Mouse (Mus musculus): ENCODE results near the gene Arsg. TPM values are rescaled to one million over a fixed set of nuclear protein-coding genes. Genes with fewer than 3 reads are reported as not detected.

Arsg gene
- polyA plus RNA-seq, 1 experiment from 2014 or later = 3.3 TPM

GRCm38 (mm10) chr11:109554443-109554842 lies 81.3 kb downstream of the Arsg start:
- WGBS = 24% methylated on average over 3 of the region's 3 CpGs
- Histone ChIP-seq H3K36me3 (no peaks in the 10 kb centered on the region), H3K4me2 (no peak overlapping the region), H3K4me3 (no peak overlapping the region), H3K9ac (no peak overlapping the region), H3K27me3 (no peaks in the 10 kb centered on the region), H3K9me3 (no peaks in the 10 kb centered on the region), H3K27ac (peak overlapping the region; percentile 60), H3K4me1 (peaks cover 6% of the 10 kb centered on the region; the same call in 1 of the 2 replicates)
- ATAC-seq (ENCODE audit: insufficient number of reproducible peaks, insufficient read depth, low FRiP score, low TSS enrichment, low read depth) = peak; percentile 59; the same call in 1 of the 2 replicates

- 85% methylated on average over 6 of the region's 6 CpGs for WGBS
- H3K4me3 ChIP-seq = no peak overlapping the region
- H3K36me3 ChIP-seq = no peaks in the 10 kb centered on the region
- H3K4me2 ChIP-seq = no peak overlapping the region
- no peak overlapping the region for H3K9ac ChIP-seq
- peaks cover 11% of the 10 kb centered on the region; the same call in 1 of the 2 replicates for H3K4me1 ChIP-seq
- no peak overlapping the region for H3K27ac ChIP-seq
- H3K9me3 ChIP-seq = no peaks in the 10 kb centered on the region
- no peak for ATAC-seq (ENCODE audit: insufficient number of reproducible peaks, insufficient read depth, low FRiP score, low TSS enrichment, low read depth)
- H3K27me3 ChIP-seq = no peaks in the 10 kb centered on the region
Measured at GRCm38 (mm10) chr11:109556130-109556529, 83.0 kb downstream of the Arsg start.

GRCm38 (mm10) chr11:109557419-109557818 lies 84.2 kb downstream of the Arsg start:
- ATAC-seq (ENCODE audit: insufficient number of reproducible peaks, insufficient read depth, low FRiP score, low TSS enrichment, low read depth) = no peak
- WGBS = 85% methylated on average over 11 of the region's 11 CpGs

GRCm38 (mm10) chr11:109559241-109559640 lies 86.1 kb downstream of the Arsg start:
- Histone ChIP-seq H3K27me3 (no peaks in the 10 kb centered on the region), H3K4me1 (peaks cover 16% of the 10 kb centered on the region; the same call in 1 of the 2 replicates), H3K27ac (no peak overlapping the region), H3K36me3 (no peaks in the 10 kb centered on the region), H3K4me3 (no peak overlapping the region), H3K9ac (no peak overlapping the region), H3K4me2 (no peak overlapping the region), H3K9me3 (no peaks in the 10 kb centered on the region)
- ATAC-seq (ENCODE audit: insufficient number of reproducible peaks, insufficient read depth, low FRiP score, low TSS enrichment, low read depth) = no peak
- 86% methylated on average over 12 of the region's 12 CpGs for WGBS

More at GRCm38 (mm10) chr11:109557419-109557818, 84.2 kb downstream of the Arsg start:
- Histone ChIP-seq H3K9me3 (no peaks in the 10 kb centered on the region), H3K4me1 (peaks cover 16% of the 10 kb centered on the region; the same call in 1 of the 2 replicates), H3K9ac (no peak overlapping the region), H3K4me3 (no peak overlapping the region), H3K27me3 (no peaks in the 10 kb centered on the region), H3K36me3 (no peaks in the 10 kb centered on the region), H3K4me2 (no peak overlapping the region), H3K27ac (no peak overlapping the region)

- Histone ChIP-seq H3K4me1 (peaks cover 12% of the 10 kb centered on the region; the same call in 1 of the 2 replicates), H3K4me3 (no peak overlapping the region), H3K9me3 (no peaks in the 10 kb centered on the region), H3K27me3 (no peaks in the 10 kb centered on the region), H3K9ac (no peak overlapping the region), H3K4me2 (no peak overlapping the region), H3K36me3 (no peaks in the 10 kb centered on the region), H3K27ac (no peak overlapping the region)
- ATAC-seq (ENCODE audit: insufficient number of reproducible peaks, insufficient read depth, low FRiP score, low TSS enrichment, low read depth) = no peak
- WGBS = 25% methylated on average over 9 of the region's 9 CpGs
Measured at GRCm38 (mm10) chr11:109560793-109561257, 87.7 kb downstream of the Arsg start.

- Histone ChIP-seq H3K9me3 (no peaks in the 10 kb centered on the region), H3K4me2 (no peak overlapping the region), H3K9ac (no peak overlapping the region), H3K36me3 (no peaks in the 10 kb centered on the region), H3K27me3 (no peaks in the 10 kb centered on the region), H3K27ac (no peak overlapping the region), H3K4me1 (peaks cover 12% of the 10 kb centered on the region; the same call in 1 of the 2 replicates), H3K4me3 (no peak overlapping the region)
- ATAC-seq (ENCODE audit: insufficient number of reproducible peaks, insufficient read depth, low FRiP score, low TSS enrichment, low read depth) = no peak
- 26% methylated on average over 3 of the region's 3 CpGs for WGBS
Measured at GRCm38 (mm10) chr11:109561445-109561844, 88.3 kb downstream of the Arsg start.

GRCm38 (mm10) chr11:109563708-109564107 lies 90.5 kb downstream of the Arsg start:
- H3K4me3 ChIP-seq = no peak overlapping the region
- H3K4me1 ChIP-seq = peaks cover 12% of the 10 kb centered on the region; the same call in 1 of the 2 replicates
- H3K9me3 ChIP-seq = no peaks in the 10 kb centered on the region
- H3K4me2 ChIP-seq = no peak overlapping the region
- ATAC-seq (ENCODE audit: insufficient number of reproducible peaks, insufficient read depth, low FRiP score, low TSS enrichment, low read depth) = no peak
- no peaks in the 10 kb centered on the region for H3K27me3 ChIP-seq
- H3K36me3 ChIP-seq = no peaks in the 10 kb centered on the region
- H3K9ac ChIP-seq = no peak overlapping the region
- WGBS = 87% methylated on average over 4 of the region's 4 CpGs
- H3K27ac ChIP-seq = no peak overlapping the region

- WGBS = 74% methylated on average over 15 of the region's 15 CpGs
- Histone ChIP-seq H3K27me3 (no peaks in the 10 kb centered on the region), H3K36me3 (no peaks in the 10 kb centered on the region), H3K27ac (no peak overlapping the region), H3K4me1 (peaks cover 12% of the 10 kb centered on the region; the same call in 1 of the 2 replicates), H3K9me3 (no peaks in the 10 kb centered on the region), H3K4me3 (no peak overlapping the region), H3K4me2 (no peak overlapping the region), H3K9ac (no peak overlapping the region)
- no peak for ATAC-seq (ENCODE audit: insufficient number of reproducible peaks, insufficient read depth, low FRiP score, low TSS enrichment, low read depth)
Measured at GRCm38 (mm10) chr11:109564466-109565214, 91.5 kb downstream of the Arsg start.

GRCm38 (mm10) chr11:109569007-109569618 lies 95.9 kb downstream of the Arsg start:
- Histone ChIP-seq H3K4me1 (no peaks in the 10 kb centered on the region), H3K27ac (no peak overlapping the region), H3K36me3 (peaks cover 14% of the 10 kb centered on the region), H3K4me3 (no peak overlapping the region), H3K4me2 (no peak overlapping the region), H3K27me3 (no peaks in the 10 kb centered on the region), H3K9ac (no peak overlapping the region), H3K9me3 (no peaks in the 10 kb centered on the region)
- 70% methylated on average over 12 of the region's 12 CpGs for WGBS
- ATAC-seq (ENCODE audit: insufficient number of reproducible peaks, insufficient read depth, low FRiP score, low TSS enrichment, low read depth) = no peak

- no peak overlapping the region for H3K9ac ChIP-seq
- H3K4me3 ChIP-seq = no peak overlapping the region
- H3K36me3 ChIP-seq = peaks cover 14% of the 10 kb centered on the region
- H3K27ac ChIP-seq = no peak overlapping the region
- ATAC-seq (ENCODE audit: insufficient number of reproducible peaks, insufficient read depth, low FRiP score, low TSS enrichment, low read depth) = no peak
- H3K27me3 ChIP-seq = no peaks in the 10 kb centered on the region
- H3K9me3 ChIP-seq = no peaks in the 10 kb centered on the region
- 72% methylated on average over 7 of the region's 7 CpGs for WGBS
- no peaks in the 10 kb centered on the region for H3K4me1 ChIP-seq
- no peak overlapping the region for H3K4me2 ChIP-seq
Measured at GRCm38 (mm10) chr11:109569809-109570208, 96.6 kb downstream of the Arsg start.

GRCm38 (mm10) chr11:109572051-109572450 lies 98.9 kb downstream of the Arsg start:
- Histone ChIP-seq H3K4me1 (peaks cover 3% of the 10 kb centered on the region; the same call in 1 of the 2 replicates), H3K4me3 (no peak overlapping the region), H3K27me3 (no peaks in the 10 kb centered on the region), H3K9me3 (no peaks in the 10 kb centered on the region), H3K36me3 (peaks cover 17% of the 10 kb centered on the region), H3K27ac (no peak overlapping the region), H3K4me2 (no peak overlapping the region), H3K9ac (no peak overlapping the region)
- ATAC-seq (ENCODE audit: insufficient number of reproducible peaks, insufficient read depth, low FRiP score, low TSS enrichment, low read depth) = no peak
- WGBS = 86% methylated on average over 11 of the region's 11 CpGs

GRCm38 (mm10) chr11:109574604-109575003 lies 101.4 kb downstream of the Arsg start:
- ATAC-seq (ENCODE audit: insufficient number of reproducible peaks, insufficient read depth, low FRiP score, low TSS enrichment, low read depth) = no peak
- Histone ChIP-seq H3K27ac (no peak overlapping the region), H3K4me3 (no peak overlapping the region), H3K27me3 (no peaks in the 10 kb centered on the region), H3K36me3 (peaks cover 42% of the 10 kb centered on the region), H3K9me3 (no peaks in the 10 kb centered on the region), H3K4me2 (no peak overlapping the region), H3K4me1 (peaks cover 3% of the 10 kb centered on the region; the same call in 1 of the 2 replicates), H3K9ac (no peak overlapping the region)
- WGBS = 88% methylated on average over 2 of the region's 2 CpGs
